Mouse (Mus musculus): ENCODE data around the gene Atp6ap1. TPM values are rescaled to one million over a fixed set of nuclear protein-coding genes. Genes with fewer than 3 reads are reported as not detected.

Atp6ap1 gene
- total and polyA plus RNA-seq, 2 experiments from 2014 or later = 359 to 371 TPM

- no peak overlapping the region for H3K27ac ChIP-seq (ENCODE audit: low read depth, low read length)
- ATAC-seq (ENCODE audit: low FRiP score) = no peak
- 97% methylated on average over 3 of the region's 3 CpGs for WGBS
Measured at GRCm38 (mm10) chrX:74257746-74258145, 39.2 kb upstream of the Atp6ap1 start.

GRCm38 (mm10) chrX:74269736-74270061 lies 27.2 kb upstream of the Atp6ap1 start:
- 15% methylated on average over 3 of the region's 3 CpGs for WGBS
- H3K4me1 ChIP-seq (ENCODE audit: insufficient read depth, low read length) = no peaks in the 10 kb centered on the region
- H3K4me3 ChIP-seq (ENCODE audit: low read depth, low read length) = peak overlapping the region; percentile 49
- DNase-seq (ENCODE audit: low spot score) (no peak), ATAC-seq (ENCODE audit: low FRiP score) (peak; percentile 65)
- peak overlapping the region; percentile 45 for H3K4me2 ChIP-seq (ENCODE audit: low read depth, low read length, poor library complexity, severe bottlenecking)
- peak overlapping the region; percentile 93 for H3K27ac ChIP-seq (ENCODE audit: low read depth, low read length)
- no peaks in the 10 kb centered on the region for H3K27me3 ChIP-seq (ENCODE audit: insufficient read depth, low read length)
- H3K9me3 ChIP-seq (ENCODE audit: low read length) = no peaks in the 10 kb centered on the region
- H3K36me3 ChIP-seq (ENCODE audit: insufficient read depth, low read length) = no peaks in the 10 kb centered on the region; the same call in 1 of the 2 replicates
- no peak for TF ChIP-seq CTCF (IDR thresholded peaks at IDR 0.05)
- peak overlapping the region; percentile 33; the same call in 1 of the 2 replicates for H3K9ac ChIP-seq (replicated peaks; ENCODE audit: low read length, poor library complexity, severe bottlenecking)

More at GRCm38 (mm10) chrX:74257746-74258145, 39.2 kb upstream of the Atp6ap1 start:
- Histone ChIP-seq H3K36me3 (ENCODE audit: insufficient read depth, low read length) (no peaks in the 10 kb centered on the region), H3K4me2 (ENCODE audit: low read depth, low read length, poor library complexity, severe bottlenecking) (no peak overlapping the region), H3K9me3 (ENCODE audit: low read length) (no peaks in the 10 kb centered on the region), H3K9ac (replicated peaks; ENCODE audit: low read length, poor library complexity, severe bottlenecking) (no peak overlapping the region), H3K4me3 (ENCODE audit: low read depth, low read length) (no peak overlapping the region), H3K4me1 (ENCODE audit: insufficient read depth, low read length) (no peaks in the 10 kb centered on the region), H3K27me3 (ENCODE audit: insufficient read depth, low read length) (no peaks in the 10 kb centered on the region)
- no peak for DNase-seq (ENCODE audit: low spot score)
- no peak for TF ChIP-seq CTCF (IDR thresholded peaks at IDR 0.05)

GRCm38 (mm10) chrX:74270062-74270901 lies 26.6 kb upstream of the Atp6ap1 start, which contains the start of gene Rpl10:
Rpl10 (plus strand) TSS chrX:74270812.
- Histone ChIP-seq H3K27me3 (ENCODE audit: insufficient read depth, low read length) (no peaks in the 10 kb centered on the region), H3K4me1 (ENCODE audit: insufficient read depth, low read length) (no peaks in the 10 kb centered on the region), H3K4me2 (ENCODE audit: low read depth, low read length, poor library complexity, severe bottlenecking) (peak within 1 kb of the TSS; percentile 55), H3K4me3 (ENCODE audit: low read depth, low read length) (peak within 1 kb of the TSS; percentile 49), H3K9me3 (ENCODE audit: low read length) (no peaks in the 10 kb centered on the region), H3K27ac (ENCODE audit: low read depth, low read length) (peak within 1 kb of the TSS; percentile 93), H3K36me3 (ENCODE audit: insufficient read depth, low read length) (no peaks in the 10 kb centered on the region; the same call in 1 of the 2 replicates), H3K9ac (replicated peaks; ENCODE audit: low read length, poor library complexity, severe bottlenecking) (peak within 1 kb of the TSS; percentile 55)
- WGBS = 18% methylated on average over 42 of the region's 42 CpGs
- ATAC-seq (ENCODE audit: low FRiP score) (peak; percentile 96), DNase-seq (ENCODE audit: low spot score) (peak; percentile 96)
- TF ChIP-seq CTCF (IDR thresholded peaks at IDR 0.05) = peak; percentile 67

GRCm38 (mm10) chrX:74270902-74271551 lies 25.9 kb upstream of the Atp6ap1 start:
- no peak for ATAC-seq (ENCODE audit: low FRiP score)
- peak overlapping the region; percentile 49 for H3K4me3 ChIP-seq (ENCODE audit: low read depth, low read length)
- peak; percentile 51 for DNase-seq (ENCODE audit: low spot score)
- no peaks in the 10 kb centered on the region for H3K9me3 ChIP-seq (ENCODE audit: low read length)
- H3K4me1 ChIP-seq (ENCODE audit: insufficient read depth, low read length) = no peaks in the 10 kb centered on the region
- H3K9ac ChIP-seq (replicated peaks; ENCODE audit: low read length, poor library complexity, severe bottlenecking) = peak overlapping the region; percentile 48
- TF ChIP-seq CTCF (IDR thresholded peaks at IDR 0.05) = peak; percentile 18; the same call in 1 of the 2 replicates
- H3K36me3 ChIP-seq (ENCODE audit: insufficient read depth, low read length) = no peaks in the 10 kb centered on the region; the same call in 1 of the 2 replicates
- peak overlapping the region; percentile 55 for H3K4me2 ChIP-seq (ENCODE audit: low read depth, low read length, poor library complexity, severe bottlenecking)
- H3K27me3 ChIP-seq (ENCODE audit: insufficient read depth, low read length) = no peaks in the 10 kb centered on the region
- 15% methylated on average over 27 of the region's 27 CpGs for WGBS
- H3K27ac ChIP-seq (ENCODE audit: low read depth, low read length) = peak overlapping the region; percentile 57; the same call in 1 of the 2 replicates

GRCm38 (mm10) chrX:74273422-74274322 lies 23.2 kb upstream of the Atp6ap1 start:
- H3K4me3 ChIP-seq (ENCODE audit: low read depth, low read length) = no peak overlapping the region
- no peak overlapping the region for H3K9ac ChIP-seq (replicated peaks; ENCODE audit: low read length, poor library complexity, severe bottlenecking)
- H3K4me1 ChIP-seq (ENCODE audit: insufficient read depth, low read length) = no peaks in the 10 kb centered on the region
- DNase-seq (ENCODE audit: low spot score) = no peak
- no peak overlapping the region for H3K4me2 ChIP-seq (ENCODE audit: low read depth, low read length, poor library complexity, severe bottlenecking)
- TF ChIP-seq CTCF (IDR thresholded peaks at IDR 0.05) = no peak
- H3K27ac ChIP-seq (ENCODE audit: low read depth, low read length) = no peak overlapping the region
- WGBS = 27% methylated on average over 10 of the region's 10 CpGs
- H3K9me3 ChIP-seq (ENCODE audit: low read length) = no peaks in the 10 kb centered on the region
- no peaks in the 10 kb centered on the region; the same call in 1 of the 2 replicates for H3K36me3 ChIP-seq (ENCODE audit: insufficient read depth, low read length)
- no peaks in the 10 kb centered on the region for H3K27me3 ChIP-seq (ENCODE audit: insufficient read depth, low read length)
- ATAC-seq (ENCODE audit: low FRiP score) = no peak
